Mouse (Mus musculus): ENCODE measurements around the gene Reg3b.
"Not testable (repeated sequence)": the region's sequence is repeated elsewhere in the genome, so short reads cannot be mapped to it uniquely, and the experiment has no call there.

Gene Reg3b

DNA sequence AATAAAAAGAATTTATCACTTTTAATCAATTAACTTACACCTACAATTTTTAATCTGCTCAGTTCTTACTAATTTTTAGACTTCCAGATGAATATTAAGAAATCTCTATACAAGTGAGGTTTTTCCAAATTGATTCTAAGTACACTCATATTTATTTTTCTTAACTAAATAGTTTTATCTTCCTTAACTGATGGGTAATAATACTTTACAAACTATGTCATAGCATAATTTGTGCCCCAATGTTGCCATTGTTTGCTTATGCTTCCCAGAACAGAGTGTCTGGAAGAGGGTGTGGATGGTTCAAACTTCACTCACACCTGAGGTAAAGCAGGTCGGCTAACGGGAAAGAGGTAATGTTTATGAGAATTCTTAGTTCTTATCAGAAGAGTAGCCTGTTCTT lies at the start of gene Reg3b:
Gene Reg3b (plus strand): TSS at position 301 of the 400 bp plus-strand sequence.
- DNase-seq, result no peak

DNA sequence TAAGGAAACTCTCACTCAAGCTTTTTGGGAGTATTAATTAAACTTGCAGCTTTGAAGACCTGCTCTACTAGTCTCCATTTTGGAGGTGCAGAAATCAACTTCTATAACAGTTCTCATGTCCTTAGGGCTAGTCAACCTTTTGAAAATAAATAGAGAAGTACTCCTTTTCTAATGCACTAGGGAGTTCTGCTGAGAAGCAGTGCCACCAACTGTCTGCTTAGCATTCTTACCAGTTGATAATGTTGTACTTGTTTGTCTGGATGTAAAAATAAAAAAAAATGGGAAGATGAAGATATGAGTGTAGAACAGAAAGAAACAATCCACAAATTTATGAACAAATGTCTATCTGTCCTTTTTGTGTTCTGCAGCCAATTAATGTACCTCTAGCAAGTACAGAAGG lies 42.7 kb upstream of the Reg3b start:
- DNase-seq, result no peak

DNA sequence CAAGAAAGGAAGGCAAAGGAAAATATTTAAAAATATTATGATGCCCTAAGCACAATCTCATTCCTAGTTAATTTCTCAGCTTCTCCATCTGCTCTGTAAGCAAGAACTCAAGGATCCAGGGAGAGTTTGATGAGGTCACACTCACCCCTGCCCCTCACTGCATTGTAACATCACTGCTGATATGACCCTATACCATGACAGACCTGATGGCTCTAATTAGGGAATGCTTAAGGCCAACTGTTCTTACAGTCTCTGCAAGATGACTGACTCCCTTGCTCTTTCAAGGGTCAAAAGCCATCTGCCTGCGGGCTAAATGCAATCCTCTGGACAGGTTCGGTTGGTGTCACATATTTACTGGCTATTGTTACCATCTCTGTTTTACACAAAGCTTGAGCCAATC lies 41.3 kb upstream of the Reg3b start:
- DNase-seq, result no peak

DNA sequence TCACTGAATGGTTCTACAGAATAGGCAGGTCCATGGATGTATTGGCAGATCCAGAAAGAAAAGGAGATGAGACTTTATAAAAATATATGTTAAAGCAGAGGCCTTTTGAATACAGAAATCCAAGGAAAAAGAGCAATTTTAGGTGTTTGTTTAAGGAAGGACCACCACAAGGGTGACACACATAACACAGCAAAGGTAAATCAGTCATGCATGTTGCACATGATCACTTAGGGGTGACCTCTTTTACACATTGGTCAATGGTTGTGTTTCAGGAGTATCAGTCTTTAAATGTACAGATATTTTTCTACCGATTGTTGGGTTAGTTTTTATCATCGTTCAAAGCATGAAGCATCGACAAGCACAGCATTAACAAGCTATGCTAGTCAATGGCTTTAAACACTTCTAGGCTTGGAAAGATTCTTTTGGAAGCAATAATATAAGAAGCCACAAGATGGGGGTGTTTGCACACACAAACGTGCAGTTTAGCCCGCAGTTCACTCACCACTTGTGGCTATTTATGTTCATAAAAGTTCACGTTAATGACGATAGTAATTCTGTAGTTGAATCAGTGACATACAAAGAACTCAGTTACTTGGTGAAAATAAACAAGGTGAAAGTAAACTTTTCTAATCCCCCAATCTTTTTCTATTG lies 38.4 kb upstream of the Reg3b start:
- no peak for DNase-seq

DNA sequence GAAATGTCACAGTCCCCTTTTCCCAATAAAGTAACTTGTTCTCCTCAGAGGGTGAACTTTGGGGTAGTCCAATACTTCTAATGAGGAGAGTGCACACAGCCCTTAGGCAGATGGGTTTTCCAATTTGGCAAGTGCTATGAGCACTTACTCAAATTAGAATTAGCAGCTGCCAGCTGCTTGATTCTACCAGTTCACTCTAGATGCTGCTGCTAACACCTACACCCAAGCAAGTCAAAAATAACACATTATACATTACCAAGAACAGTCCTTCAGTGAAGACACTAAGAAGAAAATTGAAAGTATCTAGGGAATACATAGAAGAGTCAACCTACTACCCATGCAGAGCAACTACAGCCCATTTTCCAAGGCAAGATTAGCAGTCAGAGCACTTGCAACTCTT lies 30.2 kb upstream of the Reg3b start:
- DNase-seq, result no peak

DNA sequence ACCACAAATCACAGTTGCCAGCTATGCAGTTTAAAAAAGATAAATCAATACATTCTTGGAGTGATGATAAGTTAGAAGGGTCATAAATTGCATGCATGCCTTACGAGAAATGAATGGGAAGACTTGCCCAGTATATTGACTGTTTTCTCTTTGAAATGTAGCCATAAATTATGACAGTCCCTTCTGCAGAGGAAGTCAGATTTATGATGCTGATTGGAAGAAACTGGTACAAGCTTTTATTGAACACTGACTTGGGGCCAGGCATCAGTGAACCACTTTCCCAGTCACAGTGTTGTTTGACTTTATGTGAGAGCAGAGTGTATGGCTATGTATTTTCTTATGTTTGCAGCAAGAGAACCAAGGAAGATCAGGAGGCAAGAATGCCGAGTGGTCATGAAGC lies 28.8 kb upstream of the Reg3b start:
- no peak for DNase-seq

DNA sequence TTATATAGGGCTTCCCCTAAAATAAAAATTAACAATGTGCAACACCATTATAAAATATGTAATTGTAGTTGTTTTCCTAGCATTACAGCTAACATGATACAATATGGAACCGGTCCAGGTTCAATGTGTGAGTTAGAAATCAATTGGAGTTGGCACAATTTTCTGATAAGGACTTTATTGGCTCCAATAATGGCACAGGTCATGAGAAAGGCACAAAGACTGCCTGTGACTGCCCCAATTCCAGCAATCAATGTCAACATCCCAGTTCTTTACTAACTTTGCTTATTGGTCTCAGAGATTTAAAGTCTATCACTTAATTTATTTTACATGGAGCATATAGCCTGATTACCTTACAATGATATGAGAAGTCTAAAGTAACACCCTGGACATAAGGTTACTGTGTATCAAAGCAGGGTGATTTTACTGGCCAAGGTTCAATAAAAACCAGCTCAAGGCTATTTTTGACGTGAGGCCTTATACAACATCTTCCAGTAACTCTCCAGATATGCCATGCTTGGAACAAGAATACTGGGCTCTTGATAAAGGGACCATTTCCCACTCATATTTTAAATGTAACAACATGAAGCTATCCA lies 8.4 kb upstream of the Reg3b start:
- no peak for DNase-seq

DNA sequence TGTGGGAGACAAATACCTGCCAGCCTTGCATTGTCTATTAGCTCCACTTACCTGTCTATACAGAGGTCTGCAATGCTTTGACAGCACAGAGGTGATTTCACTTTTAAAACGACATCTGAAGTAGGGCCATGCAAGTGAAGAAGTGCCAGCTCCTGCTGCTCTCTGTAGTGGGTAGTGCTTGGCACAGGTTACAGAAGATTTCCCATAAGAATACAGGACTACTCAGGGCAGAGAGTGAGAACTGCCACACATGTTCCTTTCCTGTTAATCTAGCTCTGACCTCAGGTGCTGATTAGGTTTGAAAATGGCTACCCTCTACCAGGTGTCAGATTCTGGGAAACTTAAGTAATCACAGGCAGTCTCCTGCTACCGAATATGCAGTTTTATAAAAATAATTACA lies 8.3 kb downstream of the Reg3b start, which contains the start of gene Reg3d:
Gene Reg3d (minus strand): TSS at position 101 of the 400 bp plus-strand sequence.
- no peak for DNase-seq

DNA sequence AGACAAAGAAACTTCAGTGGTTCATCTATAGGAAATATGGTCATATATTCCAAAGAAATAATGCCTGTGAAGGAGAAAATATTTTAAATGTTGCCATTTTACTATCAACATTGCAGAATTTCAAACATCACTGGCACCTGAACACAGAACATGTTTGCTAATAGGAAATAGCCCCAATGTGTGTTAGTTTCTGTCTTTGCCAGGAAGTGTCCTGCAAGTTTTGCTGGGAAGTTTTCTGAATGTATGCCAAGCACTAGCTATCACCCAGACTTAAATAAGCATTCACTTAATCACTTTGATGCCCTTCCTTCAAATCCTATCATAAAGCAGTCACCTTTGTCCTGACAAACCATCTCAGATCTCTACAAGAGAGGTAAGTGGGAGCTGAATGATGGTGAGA lies 10.0 kb downstream of the Reg3b start, which contains the start of gene Reg3a:
Gene Reg3a (plus strand): TSS at position 301 of the 400 bp plus-strand sequence.
- no peak for DNase-seq

DNA sequence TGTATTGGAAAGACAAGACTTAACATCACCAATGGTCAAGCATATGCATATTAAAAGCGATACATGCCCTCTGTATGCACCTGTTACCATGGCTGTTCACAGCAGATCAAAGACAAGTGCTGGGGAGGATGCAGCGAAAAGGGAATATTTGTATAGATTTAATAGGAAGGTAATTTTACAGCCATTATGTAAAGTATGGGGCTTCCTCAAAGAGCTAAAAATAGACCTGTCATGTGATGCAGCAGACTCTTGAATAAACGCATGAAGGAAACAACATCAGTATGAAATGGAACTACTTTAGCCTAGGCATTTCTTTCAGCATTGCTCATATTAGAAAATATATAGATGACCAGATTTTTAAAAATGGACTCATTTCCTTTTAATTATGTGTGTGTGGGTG lies 15.2 kb downstream of the Reg3b start:
- DNase-seq, result no peak

DNA sequence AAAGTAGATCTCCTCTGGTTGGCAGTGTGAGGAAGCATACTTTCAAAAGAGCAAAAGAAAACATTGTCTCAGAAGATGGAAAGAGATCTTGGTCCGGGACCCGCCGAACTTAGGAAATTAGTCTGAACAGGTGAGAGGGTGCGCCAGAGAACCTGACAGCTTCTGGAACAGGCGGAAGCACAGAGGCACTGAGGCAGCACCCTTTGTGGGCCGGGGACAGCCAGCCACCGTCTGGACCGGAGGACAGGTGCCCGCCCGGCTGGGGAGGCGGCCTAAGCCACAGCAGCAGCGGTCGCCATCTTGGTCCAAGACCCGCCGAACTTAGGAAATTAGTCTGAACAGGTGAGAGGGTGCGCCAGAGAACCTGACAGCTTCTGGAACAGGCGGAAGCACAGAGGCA lies 24.9 kb downstream of the Reg3b start, which contains the start of gene Reg2:
Gene Reg2 (plus strand): TSS at position 301 of the 400 bp plus-strand sequence.
- not testable (repeated sequence) for DNase-seq

DNA sequence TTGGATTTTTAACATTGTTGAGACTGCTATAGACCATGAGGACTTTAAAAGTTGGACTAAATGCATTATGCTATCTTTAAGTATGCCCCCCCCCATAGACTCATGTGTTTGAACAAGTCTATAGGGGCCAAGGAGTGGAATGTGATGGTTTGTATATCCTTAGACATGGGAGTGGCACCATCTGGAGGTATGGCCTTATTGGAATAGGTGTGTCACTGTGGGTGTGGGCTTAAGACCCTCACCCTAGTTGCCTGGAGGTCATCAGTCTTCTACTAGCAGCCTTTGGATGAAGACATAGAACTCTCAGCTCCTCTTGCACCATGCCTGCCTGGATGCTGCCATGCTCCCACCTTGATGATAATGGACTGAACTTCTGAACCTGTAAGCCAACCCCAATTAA lies 52.0 kb downstream of the Reg3b start, which contains the start of gene Reg1:
Gene Reg1 (plus strand): TSS at position 301 of the 400 bp plus-strand sequence.
- not testable (repeated sequence) for DNase-seq

All from cerebellum, adult 11 months (tissue).